Comparison of ENCODE assay signal across 8 mouse cellular contexts in genomic region chr7:16044531-16044930, GRCm38 (mm10). TPM values are rescaled to one million over a fixed set of nuclear protein-coding genes. Genes with fewer than 3 reads are reported as not detected.
A peak's percentile ranks its signal among the peaks of the same experiment; 100 is the strongest.
DNase-seq lines count a peak whose midpoint lies in the region; ATAC-seq and TF ChIP-seq lines count a peak whose summit lies in the region.

No protein-coding gene starts in this region.

- peak overlapping the region; percentile 76 for H3K4me2 ChIP-seq in embryonic facial prominence, embryonic 15.5 days (replicated peaks)
- H3K4me2 ChIP-seq in limb, embryonic 11.5 days (ENCODE audit: low read depth, severe bottlenecking) = peak overlapping the region; percentile 45
- H3K4me2 ChIP-seq in neural tube, embryonic 14.5 days (ENCODE audit: low read depth, low read length) = peak overlapping the region; percentile 12; the same call in 1 of the 2 replicates

- WGBS in liver, adult 2 months = 71% methylated on average over 5 of the region's 5 CpGs
- WGBS in embryonic facial prominence, embryonic 15.5 days = 7% methylated on average over 5 of the region's 5 CpGs
- WGBS in limb, embryonic 11.5 days = 8% methylated on average over 5 of the region's 5 CpGs
- 43% methylated on average over 5 of the region's 5 CpGs for WGBS in neural tube, embryonic 14.5 days

- peaks cover 62% of the 10 kb centered on the region for H3K79me2 ChIP-seq in liver, adult 2 months (ENCODE audit: control insufficient read depth, insufficient read depth, low read length)

- H3K4me3 ChIP-seq in liver, adult 2 months (ENCODE audit: insufficient read depth, low read depth, low read length) = no peak overlapping the region
- H3K4me3 ChIP-seq in embryonic facial prominence, embryonic 15.5 days (replicated peaks) = peak overlapping the region; percentile 10
- peak overlapping the region; percentile 10; the same call in 1 of the 2 replicates for H3K4me3 ChIP-seq in limb, embryonic 11.5 days (ENCODE audit: low read depth, low read length)
- no peak overlapping the region for H3K4me3 ChIP-seq in neural tube, embryonic 14.5 days (ENCODE audit: low read depth, low read length)

- no peaks in the 10 kb centered on the region for H3K27me3 ChIP-seq in liver, adult 2 months (ENCODE audit: control insufficient read depth, insufficient read depth, low read length)
- H3K27me3 ChIP-seq in embryonic facial prominence, embryonic 15.5 days = no peaks in the 10 kb centered on the region
- H3K27me3 ChIP-seq in limb, embryonic 11.5 days (ENCODE audit: control insufficient read depth, insufficient read depth, low read length) = no peaks in the 10 kb centered on the region
- H3K27me3 ChIP-seq in neural tube, embryonic 14.5 days (ENCODE audit: control insufficient read depth, insufficient read depth, low read length) = no peaks in the 10 kb centered on the region

- no peak for DNase-seq in liver, adult 2 months (ENCODE audit: extremely low read depth, low read depth, low spot score)
- no peak for DNase-seq in liver
- DNase-seq in limb, embryonic 11.5 days (ENCODE audit: low spot score) = peak; percentile 71
- no peak for DNase-seq in gastrocnemius, postnatal 25 days
- DNase-seq in adipocyte (ENCODE audit: low spot score) = no peak
- no peak for DNase-seq in adrenal gland, postnatal 10 days

- no peaks in the 10 kb centered on the region for H3K36me3 ChIP-seq in liver, adult 2 months (ENCODE audit: control insufficient read depth, insufficient read depth, low read length)
- H3K36me3 ChIP-seq in embryonic facial prominence, embryonic 15.5 days = no peaks in the 10 kb centered on the region
- no peaks in the 10 kb centered on the region for H3K36me3 ChIP-seq in limb, embryonic 11.5 days (ENCODE audit: control insufficient read depth, insufficient read depth, low read length)
- no peaks in the 10 kb centered on the region for H3K36me3 ChIP-seq in neural tube, embryonic 14.5 days (ENCODE audit: control insufficient read depth, insufficient read depth, low read length)

- no peak for TF ChIP-seq CTCF in liver, adult 2 months (IDR thresholded peaks at IDR 0.05; ENCODE audit: low read depth, low read length)

- H3K9me3 ChIP-seq in embryonic facial prominence, embryonic 15.5 days (replicated peaks) = no peaks in the 10 kb centered on the region
- H3K9me3 ChIP-seq in limb, embryonic 11.5 days (ENCODE audit: control insufficient read depth, low read length) = no peaks in the 10 kb centered on the region
- H3K9me3 ChIP-seq in neural tube, embryonic 14.5 days (ENCODE audit: control insufficient read depth, low read length) = no peaks in the 10 kb centered on the region

- no peak for TF ChIP-seq POLR2A in liver, adult 2 months (IDR thresholded peaks at IDR 0.05; ENCODE audit: extremely low read depth, insufficient read depth, low read length)

- H3K4me1 ChIP-seq in liver, adult 2 months (ENCODE audit: control insufficient read depth, insufficient read depth, low read length) = peaks cover 12% of the 10 kb centered on the region
- peaks cover 48% of the 10 kb centered on the region for H3K4me1 ChIP-seq in embryonic facial prominence, embryonic 15.5 days
- peaks cover 31% of the 10 kb centered on the region for H3K4me1 ChIP-seq in limb, embryonic 11.5 days (ENCODE audit: control insufficient read depth, insufficient read depth, low read length)
- H3K4me1 ChIP-seq in neural tube, embryonic 14.5 days (ENCODE audit: control insufficient read depth, insufficient read depth, low read length) = peaks cover 26% of the 10 kb centered on the region

- H3K9ac ChIP-seq in liver, adult 2 months (ENCODE audit: low read depth, low read length) = no peak overlapping the region
- H3K9ac ChIP-seq in embryonic facial prominence, embryonic 15.5 days = no peak overlapping the region
- peak overlapping the region; percentile 31; the same call in 1 of the 2 replicates for H3K9ac ChIP-seq in limb, embryonic 11.5 days (ENCODE audit: low read length)
- H3K9ac ChIP-seq in neural tube, embryonic 14.5 days (replicated peaks; ENCODE audit: low read depth, low read length) = no peak overlapping the region; the same call in 1 of the 2 replicates

- H3K27ac ChIP-seq in liver, adult 2 months (replicated peaks; ENCODE audit: insufficient read depth, low read depth, low read length) = peak overlapping the region; percentile 36; the same call in 1 of the 2 replicates
- peak overlapping the region; percentile 97 for H3K27ac ChIP-seq in embryonic facial prominence, embryonic 15.5 days (replicated peaks)
- H3K27ac ChIP-seq in limb, embryonic 11.5 days (replicated peaks; ENCODE audit: low read depth, low read length) = peak overlapping the region; percentile 72
- no peak overlapping the region; the same call in 1 of the 2 replicates for H3K27ac ChIP-seq in neural tube, embryonic 14.5 days (ENCODE audit: low read depth, low read length)

- ATAC-seq in embryonic facial prominence, embryonic 15.5 days (ENCODE audit: insufficient number of reproducible peaks, low FRiP score, low TSS enrichment, low read depth) = no peak
- ATAC-seq in limb, embryonic 11.5 days (ENCODE audit: insufficient number of reproducible peaks, low FRiP score, low TSS enrichment, low read depth) = no peak
- ATAC-seq in neural tube, embryonic 14.5 days (ENCODE audit: low read depth) = no peak

RNA-seq across cellular contexts. Expression of gene Bicra, which starts 3.2 kb away (rescaled TPM):
- total RNA-seq in liver, adult 2 months (2014; rRNA removed) = 0.55 and 0.87 TPM in 2 replicates
- polyA plus RNA-seq in liver, adult 2 months (2012; rRNA removed) = 3.6 and 4.6 TPM in 2 replicates
- 9.4 and 10.3 TPM in 2 replicates for polyA plus RNA-seq in embryonic facial prominence, embryonic 15.5 days (2015; fragmentation: Nextera tagmentation; extraction: Ambion mirVana)
- polyA plus RNA-seq in limb, embryonic 11.5 days (2014; fragmentation: Nextera tagmentation; extraction: Ambion mirVana) = 9.3 and 10.1 TPM in 2 replicates
- 8.6 and 9.6 TPM in 2 replicates for polyA plus RNA-seq in neural tube, embryonic 14.5 days (2014; fragmentation: Nextera tagmentation; extraction: Ambion mirVana)
- total RNA-seq in gastrocnemius, postnatal 25 days (2021) = 1 to 10 TPM; 5.1 to 6.1 TPM
- total RNA-seq in adrenal gland, postnatal 10 days (2021) = 10 to 100 TPM in 1 of 2 experiments, 1 to 10 TPM in 1; 8.5 to 11.0 TPM

RNA-seq across cellular contexts. Expression of gene Zfp541, which starts 17.1 kb away (rescaled TPM):
- total RNA-seq in liver, adult 2 months (2014; rRNA removed) = not detected in 2 replicates
- polyA plus RNA-seq in liver, adult 2 months (2012; rRNA removed) = 0.02 TPM in 1 of 2 replicates, not detected in the other
- polyA plus RNA-seq in embryonic facial prominence, embryonic 15.5 days (2015; fragmentation: Nextera tagmentation; extraction: Ambion mirVana) = 0.13 and 0.15 TPM in 2 replicates
- polyA plus RNA-seq in limb, embryonic 11.5 days (2014; fragmentation: Nextera tagmentation; extraction: Ambion mirVana) = not detected in 2 replicates
- 0.07 and 0.10 TPM in 2 replicates for polyA plus RNA-seq in neural tube, embryonic 14.5 days (2014; fragmentation: Nextera tagmentation; extraction: Ambion mirVana)
- not detected for total RNA-seq in gastrocnemius, postnatal 25 days (2021)
- total RNA-seq in adrenal gland, postnatal 10 days (2021) = under 1 TPM; 0.09 TPM

RNA-seq across cellular contexts. Expression of gene Napa, which starts 53.7 kb away (rescaled TPM):
- 47.4 and 58.7 TPM in 2 replicates for total RNA-seq in liver, adult 2 months (2014; rRNA removed)
- polyA plus RNA-seq in liver, adult 2 months (2012; rRNA removed) = 101 and 146 TPM in 2 replicates
- polyA plus RNA-seq in embryonic facial prominence, embryonic 15.5 days (2015; fragmentation: Nextera tagmentation; extraction: Ambion mirVana) = 244 and 245 TPM in 2 replicates
- polyA plus RNA-seq in limb, embryonic 11.5 days (2014; fragmentation: Nextera tagmentation; extraction: Ambion mirVana) = 182 and 203 TPM in 2 replicates
- polyA plus RNA-seq in neural tube, embryonic 14.5 days (2014; fragmentation: Nextera tagmentation; extraction: Ambion mirVana) = 252 and 259 TPM in 2 replicates
- 100 to 1,000 TPM in 1 of 2 experiments, 10 to 100 TPM in 1; 71.2 to 105 TPM for total RNA-seq in gastrocnemius, postnatal 25 days (2021)
- total RNA-seq in adrenal gland, postnatal 10 days (2021) = 100 to 1,000 TPM; 106 to 109 TPM

Comparison
In these comparisons a context has a peak if more than half of its experiments do, and no peak if none do; other contexts are left out.
1. H3K4me3 ChIP-seq: peak in embryonic facial prominence, embryonic 15.5 days (single experiment) and limb, embryonic 11.5 days (single experiment); none in liver, adult 2 months (single experiment) and neural tube, embryonic 14.5 days (single experiment).
2. H3K4me2 ChIP-seq: peak in every context shown above with its lines; median percentile 76 in embryonic facial prominence, embryonic 15.5 days; 45 in limb, embryonic 11.5 days; 12 in neural tube, embryonic 14.5 days.